Mouse (Mus musculus) spleen, adult 2 months (tissue): ENCODE data around the gene Polr1d.

ENCODE experiments used
- CTCF ChIP-seq: fragments of 200-500 bp; IDR thresholded peaks from 2 replicates; pipeline ENCODE4 v1.5.1; 2011; ENCODE audit warnings: mild to moderate bottlenecking, inconsistent platforms; ENCODE audit not compliant: insufficient read depth, insufficient read length, insufficient replicate concordance; ENCODE audit errors: extremely low read depth
- POLR2A ChIP-seq: fragments of 200-500 bp; IDR thresholded peaks from 2 replicates; pipeline ENCODE4 v1.6.1; 2011; ENCODE audit warnings: low read depth, low read length, inconsistent platforms

GRCm38 (mm10) chr5:147159320-147159719, 82.5 kb downstream of the Polr1d start:
- TF ChIP-seq CTCF (no peak), POLR2A (no peak)
